Mouse (Mus musculus) midbrain, embryonic 15.5 days (tissue): Measurements from ENCODE around the gene Slc25a41. TPM values are rescaled to one million over a fixed set of nuclear protein-coding genes. Genes with fewer than 3 reads are reported as not detected.
"Not testable (repeated sequence)": the region's sequence is repeated elsewhere in the genome, so short reads cannot be mapped to it uniquely, and the experiment has no call there.

Source experiments
- ATAC-seq: fragments of 200-750 bp; cut with Nextera tagmentation; replicated peaks from 2 replicates; pipeline ENCODE4 v1.8.0; 2017; ENCODE audit warnings: moderate TSS enrichment
- H3K27ac ChIP-seq: fragments of 300-500 bp; sonication (generic); 2 replicates; pipeline ENCODE4 v1.5.1; 2015; ENCODE audit warnings: mild to moderate bottlenecking, inconsistent platforms
- H3K27me3 ChIP-seq: fragments of 300-500 bp; sonication (generic); replicated peaks from 2 replicates; pipeline ENCODE4 v1.6.1; 2015; ENCODE audit warnings: inconsistent platforms
- H3K36me3 ChIP-seq: fragments of 300-500 bp; sonication (generic); replicated peaks from 2 replicates; pipeline ENCODE4 v1.6.1; 2015; ENCODE audit warnings: inconsistent platforms
- H3K4me1 ChIP-seq: fragments of 300-500 bp; sonication (generic); 2 replicates; pipeline ENCODE4 v1.6.1; 2015; ENCODE audit warnings: inconsistent platforms
- H3K4me2 ChIP-seq: fragments of 300-500 bp; sonication (generic); 2 replicates; pipeline ENCODE4 v1.6.1; 2015; ENCODE audit warnings: inconsistent platforms, mild to moderate bottlenecking, moderate library complexity
- H3K4me3 ChIP-seq: fragments of 300-500 bp; sonication (generic); 2 replicates; pipeline ENCODE4 v1.5.1; 2015; ENCODE audit warnings: mild to moderate bottlenecking, inconsistent platforms
- H3K9ac ChIP-seq: fragments of 300-500 bp; sonication (generic); 2 replicates; pipeline ENCODE4 v1.6.1; 2015; ENCODE audit warnings: mild to moderate bottlenecking, inconsistent platforms
- H3K9me3 ChIP-seq: fragments of 300-500 bp; sonication (generic); 2 replicates; pipeline ENCODE4 v1.6.1; 2016; ENCODE audit warnings: inconsistent platforms
- WGBS: fragments of 180-500 bp; shearing (Covaris S2); methylation state at CpG from one replicate; pipeline ENCODE4 v1.1.7; 2015; ENCODE audit warnings: mixed read lengths; 5-methylcytosine and 5-hydroxymethylcytosine counted together
- polyA plus RNA-seq: library from polyadenylated mRNA; unstranded; fragments of >200 nt; fragmentation: Nextera tagmentation; extraction: Ambion mirVana; gene quantifications from 2 replicates; pipeline ENCODE4 v1.2.1, GENCODE M21; 2015

Slc25a41 gene
- polyA plus RNA-seq, 1 experiment from 2014 or later, result not detected

DNA sequence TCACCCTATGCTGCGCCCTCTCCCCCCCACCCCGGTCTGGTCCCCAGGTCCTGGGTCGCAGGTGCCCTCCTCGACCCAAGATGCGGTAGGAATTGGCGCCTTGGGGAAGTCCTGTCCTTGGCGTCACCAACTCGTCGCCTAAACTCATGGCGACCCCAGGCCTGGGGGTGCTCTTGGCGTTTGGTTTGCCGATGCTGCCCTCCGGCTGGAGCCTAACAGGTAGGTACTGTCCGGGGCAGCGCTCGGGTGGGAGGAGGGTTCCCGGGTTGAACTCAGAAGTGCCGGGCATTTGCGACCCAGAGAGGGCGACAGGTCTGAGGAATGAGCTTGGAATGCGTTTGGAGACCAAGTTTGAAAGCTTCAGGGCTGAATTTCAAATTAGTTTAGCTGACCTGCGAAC, 21.1 kb upstream of the Slc25a41 start:
- ATAC-seq, result no peak
- Histone ChIP-seq H3K9me3 (no peaks in the 10 kb centered on the region), H3K9ac (no peak overlapping the region), H3K27ac (no peak overlapping the region), H3K4me2 (peak overlapping the region; percentile 59), H3K4me1 (peaks cover 32% of the 10 kb centered on the region), H3K27me3 (peaks cover 39% of the 10 kb centered on the region), H3K36me3 (no peaks in the 10 kb centered on the region), H3K4me3 (peak overlapping the region; percentile 40)
- 1% methylated on average over 22 of the region's 22 CpGs for WGBS

DNA sequence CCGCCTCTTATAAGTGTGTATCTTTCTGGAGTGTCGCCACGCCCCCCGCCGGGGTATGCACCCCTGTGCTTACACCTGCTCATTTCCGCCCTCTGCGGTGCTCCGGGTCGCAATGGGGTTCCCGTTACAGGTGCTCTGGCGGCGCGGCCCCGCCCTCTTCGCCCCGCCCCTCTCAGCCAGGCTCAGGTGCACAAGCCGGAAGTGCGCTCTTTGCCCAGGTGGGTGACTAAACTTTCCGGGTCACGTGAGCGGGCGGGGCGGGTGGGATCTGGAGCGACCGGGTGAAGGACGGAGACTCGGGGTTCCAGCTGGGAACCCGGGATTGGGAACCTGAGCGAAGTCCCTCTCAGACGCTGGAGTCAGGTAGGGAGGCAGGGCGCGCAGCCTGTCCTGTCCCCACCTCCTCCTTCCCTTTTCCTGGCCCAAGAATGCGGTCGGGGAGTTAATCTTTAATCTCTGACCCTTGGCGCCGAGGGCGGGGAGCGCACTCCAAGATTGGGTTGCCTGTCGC, 20.6 kb upstream of the Slc25a41 start:
- H3K27ac ChIP-seq, result no peak overlapping the region
- 1% methylated on average over 39 of the region's 39 CpGs for whole genome bisulfite sequencing
- H3K9ac ChIP-seq, result 0 out of 2 replicates have a peak overlapping the region, but pooled peaks have one; percentile 1
- no peaks in the 10 kb centered on the region for H3K36me3 ChIP-seq
- ATAC-seq, result no peak
- peak overlapping the region; percentile 40 for H3K4me3 ChIP-seq
- H3K9me3 ChIP-seq, result no peaks in the 10 kb centered on the region
- H3K27me3 ChIP-seq, result peaks cover 39% of the 10 kb centered on the region
- peak overlapping the region; percentile 59 for H3K4me2 ChIP-seq
- H3K4me1 ChIP-seq, result peaks cover 32% of the 10 kb centered on the region

DNA sequence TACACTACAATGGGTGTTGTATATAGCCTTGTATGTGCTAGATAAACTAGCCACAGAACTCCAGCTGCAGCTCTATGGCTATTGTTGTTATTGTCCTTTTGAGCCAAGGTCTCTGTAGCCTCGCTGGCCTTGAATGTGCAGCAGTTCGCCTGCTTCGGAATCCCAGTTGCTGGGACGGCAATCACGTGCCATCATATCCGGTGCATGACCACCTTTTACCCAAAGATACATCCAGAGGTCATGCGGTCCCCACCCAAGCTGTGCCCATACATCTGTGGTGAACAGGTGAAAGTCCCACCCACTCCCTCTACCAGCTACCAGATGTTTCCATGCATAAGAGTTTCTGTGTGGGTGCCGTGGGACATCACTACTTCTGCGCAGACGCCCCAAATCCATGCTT, 19.6 kb upstream of the Slc25a41 start:
- 36% methylated on average over 10 of the region's 10 CpGs for WGBS
- H3K9me3 ChIP-seq, result no peaks in the 10 kb centered on the region
- peaks cover 39% of the 10 kb centered on the region for H3K27me3 ChIP-seq
- H3K4me3 ChIP-seq, result peak overlapping the region; percentile 87
- H3K9ac ChIP-seq, result no peak overlapping the region
- no peak overlapping the region for H3K27ac ChIP-seq
- ATAC-seq, result no peak
- H3K36me3 ChIP-seq, result no peaks in the 10 kb centered on the region
- H3K4me2 ChIP-seq, result peak overlapping the region; percentile 57
- peaks cover 32% of the 10 kb centered on the region for H3K4me1 ChIP-seq

DNA sequence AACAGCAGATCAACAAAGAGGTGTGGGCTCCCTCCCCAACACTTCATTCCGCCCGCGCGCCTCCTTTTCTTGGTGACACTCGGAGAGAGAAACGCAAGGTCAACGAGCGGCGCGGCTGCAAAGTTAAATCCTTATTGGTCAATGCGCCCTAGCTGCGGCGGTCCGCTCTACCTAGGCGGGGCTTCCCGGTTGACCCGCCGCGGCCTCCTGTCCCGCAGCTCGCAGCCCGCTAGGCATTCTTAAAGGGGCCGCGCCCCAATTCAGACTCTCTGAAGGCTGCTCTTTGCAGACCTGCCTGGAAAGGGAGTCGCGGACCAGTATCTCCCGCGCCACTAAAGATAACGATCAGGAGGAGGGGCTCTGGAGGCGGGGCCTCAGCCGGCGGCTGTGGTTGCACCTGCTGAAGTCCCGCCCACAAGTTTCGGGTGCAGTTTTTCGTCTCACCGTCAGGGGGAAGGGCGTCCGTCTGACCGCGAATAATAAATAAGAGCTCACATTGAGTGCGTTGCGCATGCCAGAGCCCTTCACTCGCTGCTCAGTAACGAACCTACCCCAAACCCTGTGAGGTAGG, 18.9 kb upstream of the Slc25a41 start:
- H3K4me2 ChIP-seq, result peak overlapping the region; percentile 57
- H3K9me3 ChIP-seq, result no peaks in the 10 kb centered on the region
- peak overlapping the region; percentile 95 for H3K27ac ChIP-seq
- H3K27me3 ChIP-seq, result peaks cover 39% of the 10 kb centered on the region
- peak overlapping the region; percentile 74 for H3K9ac ChIP-seq
- H3K4me1 ChIP-seq, result peaks cover 32% of the 10 kb centered on the region
- H3K36me3 ChIP-seq, result 0 out of 2 replicates have a peak, but pooled peaks cover 3% of the 10 kb centered on the region
- peak; percentile 92 for ATAC-seq
- H3K4me3 ChIP-seq, result peak overlapping the region; percentile 87
- WGBS, result under 1% methylated on average over 44 of the region's 44 CpGs

DNA sequence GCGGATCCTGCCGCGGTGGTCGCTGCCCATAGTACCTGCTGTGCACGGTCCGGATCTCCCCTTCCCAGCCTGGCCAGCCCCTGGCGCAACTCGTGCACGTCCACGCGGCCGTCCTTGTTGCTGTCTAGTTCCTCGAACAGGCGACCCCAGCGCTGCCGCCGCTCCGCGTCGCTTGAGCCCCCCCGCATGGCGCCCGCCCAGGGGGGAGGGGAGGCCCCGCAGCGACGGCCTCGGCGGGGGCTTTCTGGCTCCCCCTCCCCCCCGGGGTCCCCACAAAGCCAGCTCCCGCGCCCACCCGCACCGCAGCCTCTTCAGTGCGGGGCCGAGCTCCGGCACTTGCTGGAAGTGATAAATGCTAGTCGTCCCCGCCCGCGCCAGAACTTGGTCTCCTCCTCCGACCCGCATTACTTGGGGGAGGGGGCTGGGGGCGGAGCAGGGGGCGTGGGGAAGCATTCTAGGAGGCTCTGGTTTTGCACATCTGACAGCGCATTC, 18.1 kb upstream of the Slc25a41 start, which contains the start of gene Slc25a23:
Gene Slc25a23 (minus strand): TSS at position 378 of the 492 bp plus-strand sequence.
- Histone ChIP-seq H3K27ac (peak within 1 kb of the TSS; percentile 95), H3K9me3 (no peaks in the 10 kb centered on the region), H3K4me3 (peak within 1 kb of the TSS; percentile 87), H3K36me3 (peaks cover 3% of the 10 kb centered on the region; the same call in 1 of the 2 replicates), H3K9ac (peak within 1 kb of the TSS; percentile 74), H3K4me1 (peaks cover 32% of the 10 kb centered on the region), H3K27me3 (peaks cover 33% of the 10 kb centered on the region), H3K4me2 (peak within 1 kb of the TSS; percentile 57)
- ATAC-seq, result peak; percentile 85
- 0% methylated on average over 38 of the region's 45 CpGs for WGBS

DNA sequence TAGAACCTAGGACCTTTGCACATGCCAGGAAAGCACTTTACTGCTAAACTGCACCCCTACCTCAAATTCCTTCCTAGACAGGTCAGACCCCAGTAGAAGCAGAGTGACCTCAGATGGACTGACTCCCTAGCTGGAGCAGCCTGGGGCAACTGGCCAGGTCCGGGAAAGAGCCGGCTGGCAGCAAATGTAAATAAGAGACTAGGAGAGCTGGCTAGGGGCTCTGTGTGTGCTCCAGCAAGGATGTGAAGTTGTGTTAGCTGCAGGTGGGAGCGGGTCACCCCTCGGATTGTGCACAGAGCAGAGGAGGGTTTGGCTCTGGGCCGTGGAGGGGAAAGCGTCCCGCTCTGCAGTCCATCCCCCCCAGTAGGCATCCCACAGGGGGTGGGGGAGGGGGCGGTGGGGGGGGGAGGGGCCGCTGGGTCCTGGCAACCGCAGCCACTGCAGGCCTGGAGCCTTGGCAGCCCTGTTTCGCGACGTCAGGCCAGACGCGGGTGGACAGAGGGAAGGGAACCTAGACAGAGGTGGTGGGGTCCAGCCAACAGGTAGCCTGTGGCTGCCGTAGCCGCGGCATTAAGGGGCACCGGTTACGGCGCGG, 17.5 kb upstream of the Slc25a41 start, which contains the start of gene Crb3:
Gene Crb3 (plus strand): TSS at position 215 of the 595 bp plus-strand sequence.
- H3K9ac ChIP-seq, result peak within 1 kb of the TSS; percentile 74
- H3K36me3 ChIP-seq, result peaks cover 3% of the 10 kb centered on the region; the same call in 1 of the 2 replicates
- peaks cover 32% of the 10 kb centered on the region for H3K4me1 ChIP-seq
- H3K4me3 ChIP-seq, result peak within 1 kb of the TSS; percentile 87
- peak within 1 kb of the TSS; percentile 95 for H3K27ac ChIP-seq
- under 1% methylated on average over 7 of the region's 22 CpGs for WGBS
- H3K4me2 ChIP-seq, result peak within 1 kb of the TSS; percentile 57
- peaks cover 28% of the 10 kb centered on the region for H3K27me3 ChIP-seq
- H3K9me3 ChIP-seq, result no peaks in the 10 kb centered on the region
- peak; percentile 13 for ATAC-seq

DNA sequence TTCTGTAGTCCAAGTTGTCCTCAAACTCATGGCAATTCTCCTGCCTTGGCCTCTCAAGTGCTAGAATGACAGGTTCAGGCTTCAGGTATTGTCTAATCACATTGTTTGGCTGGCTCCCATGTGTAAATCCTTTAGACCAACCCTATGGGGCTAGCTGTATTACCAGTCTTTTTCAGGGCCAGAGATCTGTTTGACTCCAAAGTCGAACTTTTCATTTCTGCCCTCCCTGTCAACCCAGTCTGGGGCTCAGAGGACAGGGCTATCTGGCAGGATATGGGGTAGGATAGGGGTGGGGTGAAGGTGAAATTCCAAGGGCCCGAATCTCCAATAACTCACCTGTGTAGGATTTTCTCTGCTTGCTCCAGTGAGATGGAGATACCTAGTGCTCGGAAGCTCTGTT, 14.8 kb upstream of the Slc25a41 start:
- H3K4me1 ChIP-seq, result peaks cover 21% of the 10 kb centered on the region
- 89% methylated on average over 3 of the region's 3 CpGs for WGBS
- H3K9ac ChIP-seq, result no peak overlapping the region
- H3K27ac ChIP-seq, result no peak overlapping the region
- H3K4me2 ChIP-seq, result no peak overlapping the region
- no peak for ATAC-seq
- H3K27me3 ChIP-seq, result peaks cover 3% of the 10 kb centered on the region
- H3K36me3 ChIP-seq, result peaks cover 20% of the 10 kb centered on the region
- no peak overlapping the region for H3K4me3 ChIP-seq
- no peaks in the 10 kb centered on the region for H3K9me3 ChIP-seq

DNA sequence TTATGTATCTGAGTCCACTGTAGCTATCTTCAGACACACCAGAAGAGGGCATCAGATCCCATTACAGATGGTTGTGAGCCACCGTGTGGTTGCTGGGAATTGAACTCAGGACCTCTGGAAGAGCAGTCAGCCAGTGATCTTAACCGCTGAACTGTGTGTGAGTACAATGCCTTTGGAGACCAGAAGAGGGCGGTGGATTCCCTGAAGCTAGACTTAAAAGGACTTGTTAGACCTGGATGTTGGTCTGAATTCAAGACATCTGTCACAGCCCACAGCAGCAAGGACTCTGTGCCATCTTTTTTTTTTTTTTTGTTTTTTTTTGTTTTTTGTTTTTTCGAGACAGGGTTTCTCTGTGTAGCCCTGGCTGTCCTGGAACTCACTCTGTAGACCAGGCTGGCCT, 10.2 kb upstream of the Slc25a41 start:
- H3K36me3 ChIP-seq, result peaks cover 20% of the 10 kb centered on the region

DNA sequence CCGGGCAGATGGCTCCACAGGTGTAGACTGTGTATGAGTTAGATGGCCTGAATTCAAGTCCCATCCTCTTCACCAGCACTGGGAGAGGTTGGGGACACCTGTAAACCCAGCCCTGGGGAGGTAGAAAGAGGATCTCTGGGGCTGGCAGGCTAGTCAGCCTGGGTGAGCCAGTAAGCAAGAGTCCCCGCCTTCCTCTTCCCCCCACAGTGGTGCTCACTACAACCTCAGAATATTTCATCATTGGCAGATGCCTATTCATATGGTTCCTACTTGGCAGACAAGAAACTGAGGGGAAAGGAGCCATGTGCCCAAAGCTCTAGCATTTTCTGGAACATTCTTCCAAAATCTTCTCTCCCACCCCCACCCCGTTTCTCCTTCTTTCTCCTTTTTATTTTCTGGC, 7.4 kb upstream of the Slc25a41 start:
- H3K9me3 ChIP-seq, result no peaks in the 10 kb centered on the region
- H3K27ac ChIP-seq, result no peak overlapping the region
- H3K27me3 ChIP-seq, result no peaks in the 10 kb centered on the region
- H3K4me1 ChIP-seq, result no peaks in the 10 kb centered on the region
- H3K9ac ChIP-seq, result no peak overlapping the region
- ATAC-seq, result no peak
- 96% methylated on average over 3 of the region's 3 CpGs for WGBS
- H3K36me3 ChIP-seq, result peaks cover 24% of the 10 kb centered on the region
- no peak overlapping the region for H3K4me2 ChIP-seq
- no peak overlapping the region for H3K4me3 ChIP-seq

More for the DNA sequence above, 10.2 kb upstream of the Slc25a41 start:
- not testable (repeated sequence) for H3K9ac ChIP-seq, H3K27me3 ChIP-seq, ATAC-seq, H3K27ac ChIP-seq, H3K9me3 ChIP-seq, H3K4me1 ChIP-seq, H3K4me2 ChIP-seq, H3K4me3 ChIP-seq
- WGBS, result 84% methylated on average over 4 of the region's 4 CpGs

DNA sequence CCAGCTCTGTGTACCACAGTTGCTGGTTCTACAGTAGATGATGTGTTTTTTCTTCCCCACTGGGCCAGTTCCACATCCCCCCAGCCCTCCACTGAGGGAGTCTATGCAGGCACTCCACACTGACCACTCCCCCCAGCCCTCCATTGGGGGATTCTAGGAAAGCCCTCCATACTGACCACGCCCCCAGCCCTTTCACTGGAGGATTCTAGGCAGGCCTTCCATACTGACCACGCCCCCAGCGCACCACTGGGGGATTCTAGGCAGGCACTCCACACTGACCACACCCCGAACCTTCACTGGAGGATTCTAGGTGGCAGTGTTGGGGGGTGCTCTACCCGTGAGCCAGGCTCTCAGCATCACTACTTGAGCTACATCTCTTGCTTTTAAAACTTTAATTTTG, 6.0 kb upstream of the Slc25a41 start:
- Histone ChIP-seq H3K9me3 (no peaks in the 10 kb centered on the region), H3K4me3 (no peak overlapping the region), H3K9ac (no peak overlapping the region), H3K4me2 (no peak overlapping the region), H3K4me1 (no peaks in the 10 kb centered on the region), H3K36me3 (peaks cover 10% of the 10 kb centered on the region), H3K27ac (no peak overlapping the region), H3K27me3 (no peaks in the 10 kb centered on the region)
- no peak for ATAC-seq
- 52% methylated on average over 5 of the region's 5 CpGs for WGBS

DNA sequence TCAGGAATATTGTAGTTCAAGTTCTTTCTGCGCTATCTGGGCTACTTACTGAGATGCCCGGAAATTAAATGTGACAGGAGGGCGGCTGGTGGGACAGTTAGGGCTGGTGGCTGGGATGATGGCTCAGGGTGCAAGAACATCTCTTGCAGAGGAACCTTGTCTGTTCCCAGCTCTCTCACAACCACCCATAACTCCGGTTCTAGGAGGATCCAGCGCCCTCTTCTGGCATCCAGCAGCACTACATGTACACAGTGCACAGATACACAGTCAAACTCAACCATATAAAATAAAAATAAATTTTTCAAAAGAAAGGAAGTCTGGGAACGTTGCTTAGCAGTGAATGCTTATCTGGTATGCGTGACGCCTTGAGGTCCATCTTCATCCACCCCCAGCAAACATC, 2.5 kb downstream of the Slc25a41 start:
- Histone ChIP-seq H3K9ac (no peak overlapping the region), H3K9me3 (no peaks in the 10 kb centered on the region), H3K27me3 (no peaks in the 10 kb centered on the region), H3K27ac (no peak overlapping the region), H3K4me2 (no peak overlapping the region), H3K36me3 (no peaks in the 10 kb centered on the region), H3K4me3 (no peak overlapping the region), H3K4me1 (no peaks in the 10 kb centered on the region)
- ATAC-seq, result no peak
- WGBS, result 44% methylated on average over 8 of the region's 8 CpGs

DNA sequence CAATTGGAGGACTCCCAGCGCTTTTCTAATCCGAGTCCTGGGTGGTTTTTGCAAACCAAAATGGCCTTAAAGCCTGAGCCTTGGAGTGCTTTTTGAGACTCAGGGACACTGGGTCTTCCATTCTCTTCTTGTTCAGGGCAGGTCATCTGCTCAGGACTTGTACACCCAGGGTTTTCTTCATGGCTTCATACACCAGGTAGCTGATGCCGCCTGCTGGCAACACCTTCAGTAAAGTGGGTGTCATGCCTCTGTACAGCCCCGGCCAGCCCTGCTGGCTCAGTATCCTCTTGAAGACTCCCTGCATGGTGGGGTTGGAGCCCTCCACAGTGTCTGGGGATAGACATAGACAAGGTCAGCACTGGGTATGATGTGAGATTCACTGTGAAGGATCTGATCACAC, 8.6 kb downstream of the Slc25a41 start:
- H3K9me3 ChIP-seq, result no peaks in the 10 kb centered on the region
- H3K9ac ChIP-seq, result no peak overlapping the region
- 0 out of 2 replicates have a peak, but pooled peaks cover 4% of the 10 kb centered on the region for H3K36me3 ChIP-seq
- peak overlapping the region; percentile 36; the same call in 1 of the 2 replicates for H3K4me3 ChIP-seq
- ATAC-seq, result no peak
- no peaks in the 10 kb centered on the region for H3K27me3 ChIP-seq
- WGBS, result 85% methylated on average over 4 of the region's 4 CpGs
- peaks cover 17% of the 10 kb centered on the region for H3K4me1 ChIP-seq
- H3K27ac ChIP-seq, result no peak overlapping the region
- no peak overlapping the region for H3K4me2 ChIP-seq
